Mouse (Mus musculus): ENCODE data around the gene Cisd3. TPM values are rescaled to one million over a fixed set of nuclear protein-coding genes. Genes with fewer than 3 reads are reported as not detected.
"Not testable (repeated sequence)": the region's sequence is repeated elsewhere in the genome, so short reads cannot be mapped to it uniquely, and the experiment has no call there.

Cisd3 gene
- polyA plus RNA-seq (2014; fragmentation: Nextera tagmentation; extraction: Ambion mirVana), result 45.8 and 52.3 TPM in 2 replicates

DNA sequence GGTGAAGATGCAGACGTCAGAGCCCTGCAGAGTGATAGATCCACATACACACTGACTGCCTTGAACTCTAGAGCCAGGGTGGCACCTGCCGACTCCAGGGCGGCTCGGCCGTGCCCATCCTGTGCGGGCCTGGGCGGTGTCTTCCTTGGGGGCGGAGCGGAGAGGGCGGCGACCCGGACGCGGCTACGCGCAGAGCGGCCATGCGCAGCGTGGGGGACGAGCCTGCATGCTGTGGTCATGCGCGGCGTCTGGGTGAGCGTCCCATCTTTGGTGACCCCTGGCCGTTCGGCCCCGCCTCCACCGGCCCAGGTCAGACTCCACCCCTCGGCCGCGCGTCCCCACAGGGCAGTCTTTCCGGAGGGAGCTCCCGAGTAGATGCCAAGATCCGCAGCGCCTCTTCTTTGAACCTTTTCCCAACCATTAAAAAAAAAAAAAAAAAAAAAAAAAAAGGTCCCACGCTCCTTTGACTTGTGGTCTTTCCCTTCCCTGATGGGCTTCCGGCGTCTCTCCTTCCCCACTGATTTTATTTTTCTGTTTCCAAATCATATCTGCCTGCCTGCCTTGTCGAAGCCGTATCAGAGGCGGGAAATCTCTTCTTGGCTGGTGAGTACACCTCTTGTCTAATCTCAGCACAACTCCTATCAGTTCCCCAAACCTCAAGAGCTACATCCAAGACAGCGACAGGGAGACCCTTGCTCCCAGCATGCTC lies at the start of gene Cisd3:
TSS of gene Cisd3 (plus strand) at position 214 of the 709 bp plus-strand sequence.
- Histone ChIP-seq H3K9me3 (replicated peaks; ENCODE audit: control insufficient read depth, low read length) (no peaks in the 10 kb centered on the region), H3K4me2 (peak within 1 kb of the TSS; percentile 79), H3K27ac (ENCODE audit: low read depth, low read length) (peak within 1 kb of the TSS; percentile 59; the same call in 1 of the 2 replicates), H3K4me1 (ENCODE audit: control insufficient read depth, insufficient read depth, low read length) (peaks cover 10% of the 10 kb centered on the region), H3K27me3 (ENCODE audit: control insufficient read depth, insufficient read depth, low read length) (no peaks in the 10 kb centered on the region), H3K4me3 (ENCODE audit: low read depth, low read length) (peak within 1 kb of the TSS; percentile 38), H3K36me3 (ENCODE audit: control insufficient read depth, insufficient read depth, low read length) (peaks cover 10% of the 10 kb centered on the region), H3K9ac (ENCODE audit: low read depth, low read length) (peak within 1 kb of the TSS; percentile 68)
- peak; percentile 84 for ATAC-seq (replicated peaks; ENCODE audit: insufficient number of reproducible peaks, low FRiP score, low TSS enrichment)
- WGBS (ENCODE audit: insufficient replicate concordance), result under 1% methylated on average over 43 of the region's 43 CpGs

DNA sequence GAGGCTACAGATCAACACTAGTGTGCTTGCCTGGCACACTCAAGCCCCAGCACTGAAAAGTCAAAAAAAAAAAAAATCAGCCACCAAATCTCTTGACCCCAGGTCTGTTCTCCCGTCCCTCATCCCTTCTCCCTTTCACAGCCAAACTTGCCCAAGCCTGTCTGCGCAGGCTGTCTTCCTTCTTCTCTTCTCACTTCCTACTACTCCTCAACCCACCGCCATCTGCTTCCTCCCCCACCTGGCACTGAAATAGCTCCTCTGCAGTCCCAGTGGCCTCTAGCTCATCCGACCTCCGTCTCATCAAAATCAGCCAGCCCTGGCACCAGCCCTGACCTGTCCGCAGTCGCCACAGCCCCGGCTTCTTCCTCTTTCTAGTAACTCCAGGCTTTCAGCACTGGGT lies 44.0 kb upstream of the Cisd3 start:
- Histone ChIP-seq H3K4me1 (ENCODE audit: control insufficient read depth, insufficient read depth, low read length) (no peaks in the 10 kb centered on the region), H3K9ac (ENCODE audit: low read depth, low read length) (no peak overlapping the region), H3K27me3 (ENCODE audit: control insufficient read depth, insufficient read depth, low read length) (no peaks in the 10 kb centered on the region), H3K36me3 (ENCODE audit: control insufficient read depth, insufficient read depth, low read length) (no peaks in the 10 kb centered on the region), H3K4me2 (no peak overlapping the region), H3K27ac (ENCODE audit: low read depth, low read length) (no peak overlapping the region), H3K9me3 (replicated peaks; ENCODE audit: control insufficient read depth, low read length) (no peaks in the 10 kb centered on the region), H3K4me3 (ENCODE audit: low read depth, low read length) (no peak overlapping the region)
- WGBS (ENCODE audit: insufficient replicate concordance), result 48% methylated on average over 8 of the region's 8 CpGs
- no peak for ATAC-seq (replicated peaks; ENCODE audit: insufficient number of reproducible peaks, low FRiP score, low TSS enrichment)

DNA sequence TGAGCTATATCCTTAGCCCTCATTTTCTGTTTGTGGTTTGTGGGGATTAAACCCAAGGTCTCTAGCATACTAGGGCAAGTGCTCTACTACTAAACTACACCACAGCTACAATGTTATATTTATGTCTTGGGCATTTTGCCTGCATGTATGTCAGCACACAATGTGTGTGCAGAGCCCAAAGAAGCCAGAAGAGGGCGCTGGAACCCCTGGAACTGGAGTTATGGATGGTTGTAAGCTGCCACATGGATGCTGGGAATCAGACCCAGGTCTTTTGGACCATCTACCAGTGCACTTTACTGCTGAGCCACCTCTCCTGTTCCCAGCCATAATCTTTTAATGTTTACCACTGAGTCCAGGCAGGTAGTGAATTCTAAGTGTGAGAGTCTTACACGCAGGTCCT lies 42.9 kb upstream of the Cisd3 start:
- WGBS (ENCODE audit: insufficient replicate concordance), result 37% methylated on average over 2 of the region's 2 CpGs
- Histone ChIP-seq H3K9ac (ENCODE audit: low read depth, low read length) (no peak overlapping the region), H3K27me3 (ENCODE audit: control insufficient read depth, insufficient read depth, low read length) (no peaks in the 10 kb centered on the region), H3K4me1 (ENCODE audit: control insufficient read depth, insufficient read depth, low read length) (no peaks in the 10 kb centered on the region), H3K9me3 (replicated peaks; ENCODE audit: control insufficient read depth, low read length) (no peaks in the 10 kb centered on the region), H3K4me2 (no peak overlapping the region), H3K4me3 (ENCODE audit: low read depth, low read length) (no peak overlapping the region), H3K27ac (ENCODE audit: low read depth, low read length) (no peak overlapping the region), H3K36me3 (ENCODE audit: control insufficient read depth, insufficient read depth, low read length) (no peaks in the 10 kb centered on the region)
- ATAC-seq (replicated peaks; ENCODE audit: insufficient number of reproducible peaks, low FRiP score, low TSS enrichment), result no peak

DNA sequence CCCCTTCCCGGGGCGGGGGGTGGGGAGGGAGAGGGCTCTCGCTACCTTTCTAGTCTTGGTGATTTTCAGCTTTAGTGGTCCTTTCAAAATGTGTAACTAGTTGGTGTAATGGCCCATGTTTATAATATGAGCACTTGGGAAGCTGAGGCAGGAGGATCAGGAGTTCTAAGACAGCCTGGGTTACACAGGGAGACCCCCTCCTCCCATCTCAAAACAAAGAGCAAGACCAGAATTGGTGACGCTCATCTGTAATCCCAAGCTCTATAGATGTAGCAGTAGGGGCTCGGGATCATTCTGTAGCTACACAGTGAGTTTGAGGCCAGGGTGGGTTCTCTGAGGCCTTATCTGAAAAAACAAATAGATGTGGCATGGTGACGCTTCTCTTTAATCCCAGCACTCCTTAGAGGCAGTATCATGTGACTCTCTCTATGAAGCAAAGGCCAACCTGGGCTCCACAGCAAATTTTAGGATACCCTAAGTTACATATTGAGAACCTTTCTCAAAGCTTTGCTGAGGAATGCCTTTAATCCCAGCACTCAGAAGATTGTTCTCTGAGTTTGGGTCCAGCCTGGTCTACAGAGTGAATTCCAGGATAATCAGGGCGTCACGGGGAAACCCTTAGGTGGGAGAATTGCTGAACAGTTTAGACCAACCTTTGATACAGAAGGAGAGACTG lies 42.1 kb upstream of the Cisd3 start:
- 62% methylated on average over 8 of the region's 8 CpGs for WGBS (ENCODE audit: insufficient replicate concordance)

DNA sequence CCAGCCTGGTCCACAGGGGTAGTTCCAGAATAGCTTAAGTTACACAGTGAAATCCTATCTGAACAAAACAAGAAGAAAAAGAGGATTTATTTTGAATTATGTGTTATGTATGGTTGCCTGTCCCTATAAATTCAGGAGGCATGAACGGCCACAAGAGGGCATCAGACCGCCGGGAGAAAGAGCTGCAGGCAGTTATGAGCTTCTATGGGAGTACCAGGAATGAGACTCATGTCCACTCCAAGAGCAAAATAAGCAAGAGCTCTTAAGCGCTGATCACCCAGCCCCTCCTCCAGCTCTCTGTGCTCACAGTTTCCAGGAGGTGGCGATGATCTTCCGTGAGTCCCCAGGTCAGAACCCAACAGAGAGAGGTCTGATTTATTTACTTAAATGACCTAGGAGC lies 40.8 kb upstream of the Cisd3 start:
- 2% methylated on average over 6 of the region's 6 CpGs for WGBS (ENCODE audit: insufficient replicate concordance)
- ATAC-seq (replicated peaks; ENCODE audit: insufficient number of reproducible peaks, low FRiP score, low TSS enrichment), result no peak

More for the DNA sequence above, 42.1 kb upstream of the Cisd3 start:
- no peak overlapping the region for H3K4me2 ChIP-seq
- H3K27ac ChIP-seq (ENCODE audit: low read depth, low read length), result no peak overlapping the region
- no peaks in the 10 kb centered on the region for H3K9me3 ChIP-seq (replicated peaks; ENCODE audit: control insufficient read depth, low read length)
- ATAC-seq (replicated peaks; ENCODE audit: insufficient number of reproducible peaks, low FRiP score, low TSS enrichment), result no peak
- H3K4me1 ChIP-seq (ENCODE audit: control insufficient read depth, insufficient read depth, low read length), result no peaks in the 10 kb centered on the region
- H3K27me3 ChIP-seq (ENCODE audit: control insufficient read depth, insufficient read depth, low read length), result no peaks in the 10 kb centered on the region
- H3K9ac ChIP-seq (ENCODE audit: low read depth, low read length), result no peak overlapping the region
- H3K4me3 ChIP-seq (ENCODE audit: low read depth, low read length), result no peak overlapping the region
- no peaks in the 10 kb centered on the region for H3K36me3 ChIP-seq (ENCODE audit: control insufficient read depth, insufficient read depth, low read length)

DNA sequence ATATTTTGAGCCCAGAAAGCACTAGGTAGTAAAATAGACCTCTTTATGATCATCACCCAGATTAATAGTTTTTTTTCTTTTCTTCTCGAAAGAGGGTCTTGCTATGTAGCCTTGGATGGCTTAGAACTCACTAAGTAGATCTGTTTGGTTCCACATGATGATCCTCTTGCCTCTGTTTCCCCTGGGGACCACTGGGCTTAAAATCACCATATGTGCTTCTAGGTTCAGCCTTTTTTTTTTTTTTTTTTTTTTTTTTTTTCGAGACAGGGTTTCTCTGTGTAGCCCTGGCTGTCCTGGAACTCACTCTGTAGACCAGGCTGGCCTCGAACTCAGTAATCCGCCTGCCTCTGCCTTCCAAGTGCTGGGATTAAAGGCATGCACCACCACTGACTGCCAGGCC lies 37.1 kb upstream of the Cisd3 start:
- not testable (repeated sequence) for H3K4me1 ChIP-seq (ENCODE audit: control insufficient read depth, insufficient read depth, low read length); ATAC-seq (replicated peaks; ENCODE audit: insufficient number of reproducible peaks, low FRiP score, low TSS enrichment); H3K4me2 ChIP-seq; H3K36me3 ChIP-seq (ENCODE audit: control insufficient read depth, insufficient read depth, low read length); H3K27me3 ChIP-seq (ENCODE audit: control insufficient read depth, insufficient read depth, low read length); H3K4me3 ChIP-seq (ENCODE audit: low read depth, low read length); H3K9ac ChIP-seq (ENCODE audit: low read depth, low read length); H3K9me3 ChIP-seq (replicated peaks; ENCODE audit: control insufficient read depth, low read length); H3K27ac ChIP-seq (ENCODE audit: low read depth, low read length)
- WGBS (ENCODE audit: insufficient replicate concordance), result 60% methylated on average over 4 of the region's 4 CpGs

More for the DNA sequence above, 40.8 kb upstream of the Cisd3 start:
- H3K4me1 ChIP-seq (ENCODE audit: control insufficient read depth, insufficient read depth, low read length), result no peaks in the 10 kb centered on the region
- no peaks in the 10 kb centered on the region for H3K27me3 ChIP-seq (ENCODE audit: control insufficient read depth, insufficient read depth, low read length)
- no peak overlapping the region for H3K9ac ChIP-seq (ENCODE audit: low read depth, low read length)
- no peak overlapping the region for H3K27ac ChIP-seq (ENCODE audit: low read depth, low read length)
- H3K36me3 ChIP-seq (ENCODE audit: control insufficient read depth, insufficient read depth, low read length), result no peaks in the 10 kb centered on the region
- no peaks in the 10 kb centered on the region for H3K9me3 ChIP-seq (replicated peaks; ENCODE audit: control insufficient read depth, low read length)
- no peak overlapping the region for H3K4me2 ChIP-seq
- no peak overlapping the region for H3K4me3 ChIP-seq (ENCODE audit: low read depth, low read length)

DNA sequence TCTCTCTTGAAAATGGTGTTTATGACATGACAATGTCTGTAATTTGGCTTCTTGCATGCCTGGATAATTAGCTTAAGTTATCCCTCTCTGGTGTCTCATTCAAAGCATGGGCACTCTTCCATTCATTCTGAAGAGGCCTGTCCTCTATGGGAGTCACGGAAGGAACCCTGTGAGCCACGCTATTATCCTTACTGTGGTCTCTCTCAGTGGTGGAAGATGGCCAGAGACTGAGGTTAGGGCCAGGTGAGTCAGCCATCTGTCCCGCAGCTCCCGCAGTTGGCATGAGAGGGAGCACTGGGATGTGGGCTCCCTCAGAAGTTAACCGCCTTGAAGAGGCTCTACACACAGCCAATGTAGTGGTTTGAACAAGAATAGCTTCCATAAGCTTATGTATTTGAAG lies 35.3 kb upstream of the Cisd3 start:
- H3K27ac ChIP-seq (ENCODE audit: low read depth, low read length), result no peak overlapping the region
- 66% methylated on average over 5 of the region's 5 CpGs for WGBS (ENCODE audit: insufficient replicate concordance)
- H3K9me3 ChIP-seq (replicated peaks; ENCODE audit: control insufficient read depth, low read length), result no peaks in the 10 kb centered on the region

DNA sequence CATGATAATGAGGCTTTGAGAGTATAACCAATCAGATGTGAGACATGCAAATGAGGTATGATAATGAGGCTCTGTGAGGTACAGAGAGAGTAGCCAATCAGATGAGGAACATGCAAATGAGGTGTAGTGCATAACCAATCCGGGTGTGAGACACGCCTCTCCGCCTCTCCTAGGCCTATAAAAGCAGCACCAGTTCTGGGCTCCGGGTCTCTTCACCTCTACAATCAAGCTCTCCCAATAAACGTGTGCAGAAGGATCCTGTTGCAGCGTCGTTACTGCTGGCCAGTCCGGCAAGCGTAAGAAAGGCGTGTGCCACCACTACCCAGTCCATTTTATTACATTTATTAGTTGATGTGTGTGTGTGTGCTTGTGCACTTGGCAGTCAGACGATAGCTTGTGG lies 32.2 kb upstream of the Cisd3 start:
- WGBS (ENCODE audit: insufficient replicate concordance), result 92% methylated on average over 11 of the region's 11 CpGs
- not testable (repeated sequence) for H3K9me3 ChIP-seq (replicated peaks; ENCODE audit: control insufficient read depth, low read length); H3K9ac ChIP-seq (ENCODE audit: low read depth, low read length); H3K27me3 ChIP-seq (ENCODE audit: control insufficient read depth, insufficient read depth, low read length); H3K4me2 ChIP-seq; H3K4me3 ChIP-seq (ENCODE audit: low read depth, low read length); H3K27ac ChIP-seq (ENCODE audit: low read depth, low read length); ATAC-seq (replicated peaks; ENCODE audit: insufficient number of reproducible peaks, low FRiP score, low TSS enrichment); H3K36me3 ChIP-seq (ENCODE audit: control insufficient read depth, insufficient read depth, low read length)
- H3K4me1 ChIP-seq (ENCODE audit: control insufficient read depth, insufficient read depth, low read length), result peaks cover 14% of the 10 kb centered on the region

More for the DNA sequence above, 35.3 kb upstream of the Cisd3 start:
- Histone ChIP-seq H3K27me3 (ENCODE audit: control insufficient read depth, insufficient read depth, low read length) (no peaks in the 10 kb centered on the region), H3K9ac (ENCODE audit: low read depth, low read length) (no peak overlapping the region), H3K4me1 (ENCODE audit: control insufficient read depth, insufficient read depth, low read length) (no peaks in the 10 kb centered on the region), H3K4me2 (no peak overlapping the region), H3K36me3 (ENCODE audit: control insufficient read depth, insufficient read depth, low read length) (no peaks in the 10 kb centered on the region), H3K4me3 (ENCODE audit: low read depth, low read length) (no peak overlapping the region)
- no peak for ATAC-seq (replicated peaks; ENCODE audit: insufficient number of reproducible peaks, low FRiP score, low TSS enrichment)

Measured in heart, embryonic 11.5 days (tissue).